Mouse (Mus musculus) embryo, embryonic 10 days (tissue): Measurements from ENCODE around the gene Slc39a9.

ENCODE experiments used
- DNase-seq: peaks from one replicate; pipeline ENCODE4 v3.0.0-alpha.2; 2015; ENCODE audit warnings: low spot score

Gene Slc39a9

DNA sequence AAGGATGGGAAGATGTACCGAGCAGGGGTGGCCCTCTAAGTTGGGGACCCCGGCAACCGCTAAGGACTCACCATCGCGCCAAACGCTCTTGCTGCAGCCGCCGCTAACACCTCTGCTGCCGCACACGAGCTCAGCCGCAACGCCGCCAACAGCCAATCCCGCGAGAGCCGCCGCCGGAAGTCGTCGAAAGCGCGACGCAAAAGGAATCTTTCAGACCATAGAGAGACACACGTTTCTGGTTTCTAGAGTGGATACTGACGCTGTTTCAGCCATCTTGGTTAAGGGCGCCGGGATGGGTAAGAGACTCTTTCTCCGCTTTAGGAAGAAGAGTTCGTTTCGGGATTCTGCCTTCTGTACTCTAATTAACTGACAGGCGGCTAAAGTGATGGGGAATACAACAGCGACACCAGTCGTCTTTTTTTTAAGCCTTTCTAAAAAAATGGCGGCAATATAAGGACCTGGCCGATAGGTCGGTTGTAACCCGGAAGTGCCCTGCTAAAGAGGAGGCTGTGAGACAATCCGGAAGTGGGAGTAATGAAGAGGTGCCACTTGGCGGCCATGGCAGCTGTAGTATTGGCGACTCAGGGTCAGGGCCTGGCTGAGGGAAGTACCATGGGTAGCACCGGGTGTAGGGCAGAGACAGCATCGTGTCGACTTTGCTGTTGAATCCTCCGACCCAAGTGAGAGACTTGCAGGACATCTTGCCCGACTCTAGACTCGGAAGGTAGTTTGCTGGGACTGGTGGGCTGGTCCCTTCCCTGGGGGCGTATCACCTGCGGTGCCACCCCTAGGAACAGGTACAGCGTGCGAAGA lies at the start of gene Slc39a9, which contains the start of gene Erh:
Gene Slc39a9 (plus strand): TSS at position 191 of the 813 bp plus-strand sequence.
Gene Erh (minus strand): TSS at position 649 of the 813 bp plus-strand sequence.
- peak; percentile 97 for DNase-seq

DNA sequence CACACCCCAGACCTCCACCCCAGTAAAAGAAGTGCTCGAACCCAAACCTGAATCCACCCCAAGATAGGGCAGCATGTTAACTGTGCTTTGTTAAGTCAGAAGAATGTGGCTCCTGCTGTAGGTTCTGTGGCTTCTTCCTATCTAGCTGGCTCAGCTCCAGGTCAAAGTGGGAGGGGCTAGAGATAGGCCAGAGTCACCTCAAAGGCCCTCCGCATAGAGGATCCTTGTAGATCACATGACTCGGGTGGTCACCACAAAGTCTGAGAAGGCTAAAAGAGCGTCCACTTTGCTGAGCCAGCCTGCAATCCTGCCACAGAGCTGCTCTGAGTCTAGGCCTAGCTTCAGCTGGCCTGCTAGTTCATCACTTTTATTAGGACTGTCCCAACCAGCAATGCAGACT lies 49.5 kb upstream of the Slc39a9 start:
- no peak for DNase-seq

DNA sequence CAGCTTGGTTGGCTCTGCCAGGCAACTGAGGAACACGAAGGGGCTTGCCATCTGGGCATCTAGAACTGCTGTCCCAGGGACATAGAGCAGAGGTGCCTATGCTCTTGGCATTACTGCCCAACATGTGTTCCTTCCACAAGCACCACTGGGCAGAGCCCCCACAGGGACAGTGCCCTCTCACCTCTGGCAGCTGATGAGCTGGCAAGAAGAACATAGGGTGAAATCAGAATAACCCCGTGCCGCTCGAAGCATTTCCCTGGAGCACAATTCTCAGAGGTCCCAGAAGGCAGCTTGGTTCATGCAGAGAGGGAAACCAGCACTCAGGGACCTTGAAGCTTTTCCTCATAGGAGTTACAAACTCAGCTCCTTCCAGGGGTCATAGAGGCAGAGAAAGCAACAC lies 48.9 kb upstream of the Slc39a9 start:
- no peak for DNase-seq

DNA sequence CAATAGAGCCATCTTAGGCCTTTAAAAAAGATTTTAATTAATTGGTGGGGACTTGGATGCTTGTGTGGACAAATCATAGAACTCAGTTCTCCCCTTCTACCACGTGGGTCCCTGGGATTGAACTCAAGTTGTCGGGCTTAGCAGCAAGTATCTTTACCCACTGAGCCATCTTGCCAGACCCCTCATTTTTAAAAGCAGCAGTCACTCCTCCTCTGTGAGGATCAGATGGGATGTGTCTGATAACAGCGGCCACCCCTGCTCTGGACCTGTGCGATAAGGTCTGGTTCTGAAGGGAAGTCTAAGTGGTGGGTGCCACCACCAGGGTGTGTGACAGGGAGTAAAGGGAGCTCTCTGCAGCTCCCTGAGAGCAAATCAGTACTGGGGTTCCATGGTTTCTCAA lies 48.1 kb upstream of the Slc39a9 start:
- no peak for DNase-seq

DNA sequence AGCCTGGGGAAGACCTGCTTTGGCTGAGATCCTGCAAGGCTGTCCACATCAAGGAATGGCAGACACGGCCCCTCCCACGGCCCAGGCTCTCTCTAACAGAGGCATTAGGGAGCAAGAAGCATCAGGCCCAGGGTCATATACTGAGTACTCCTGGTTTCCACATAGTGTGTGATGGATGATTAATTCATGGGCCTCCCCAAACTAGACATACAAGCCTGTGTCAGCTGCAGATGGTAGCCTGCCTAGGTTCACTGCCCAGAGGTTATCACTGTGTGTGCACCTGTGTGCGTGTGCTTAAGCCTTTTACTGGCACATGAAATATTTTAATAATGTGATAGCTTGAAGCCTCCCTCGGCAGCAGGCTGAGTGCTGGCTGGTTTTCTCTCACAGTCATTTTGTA lies 47.7 kb upstream of the Slc39a9 start:
- DNase-seq = no peak

DNA sequence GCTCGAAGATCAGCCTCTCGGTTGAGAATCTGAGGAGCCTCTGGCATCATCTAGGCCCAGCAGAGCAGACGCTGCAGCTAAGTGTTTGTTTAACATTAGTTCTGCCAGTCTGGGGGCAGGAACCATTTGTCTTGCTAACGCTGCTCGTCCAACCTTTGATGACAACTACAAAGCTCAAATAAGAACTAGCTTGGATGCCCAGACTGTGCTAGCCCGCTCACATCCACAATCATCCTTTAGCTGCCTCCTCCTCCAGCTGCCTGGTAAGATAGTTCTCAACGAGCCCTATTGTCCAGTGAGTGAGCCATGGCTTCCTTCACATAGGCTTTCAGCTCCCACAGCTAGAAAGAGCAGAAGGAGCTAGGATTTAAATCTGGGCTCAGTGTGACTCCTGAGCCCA lies 45.4 kb upstream of the Slc39a9 start:
- DNase-seq = peak; percentile 47

DNA sequence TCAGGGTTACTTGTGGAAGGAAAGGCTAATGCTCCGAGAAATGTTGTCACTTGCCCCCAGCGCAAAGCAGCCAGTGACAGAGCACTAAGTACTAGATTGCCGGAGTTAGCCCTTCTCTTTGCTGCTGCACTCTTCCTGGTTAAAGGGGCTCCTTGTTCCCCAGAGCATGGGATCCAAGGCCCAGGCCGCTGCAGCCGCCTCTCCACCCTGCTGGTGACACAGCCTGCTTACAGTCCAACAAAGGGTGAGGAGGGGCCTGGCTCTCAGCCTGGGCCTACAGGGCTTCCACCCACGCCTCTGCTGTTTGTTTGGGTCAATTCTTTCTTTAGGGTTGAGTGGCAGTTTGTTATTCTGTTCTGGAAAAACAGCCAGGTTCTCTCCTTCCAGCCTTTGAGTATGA lies 44.9 kb upstream of the Slc39a9 start:
- peak; percentile 20 for DNase-seq

DNA sequence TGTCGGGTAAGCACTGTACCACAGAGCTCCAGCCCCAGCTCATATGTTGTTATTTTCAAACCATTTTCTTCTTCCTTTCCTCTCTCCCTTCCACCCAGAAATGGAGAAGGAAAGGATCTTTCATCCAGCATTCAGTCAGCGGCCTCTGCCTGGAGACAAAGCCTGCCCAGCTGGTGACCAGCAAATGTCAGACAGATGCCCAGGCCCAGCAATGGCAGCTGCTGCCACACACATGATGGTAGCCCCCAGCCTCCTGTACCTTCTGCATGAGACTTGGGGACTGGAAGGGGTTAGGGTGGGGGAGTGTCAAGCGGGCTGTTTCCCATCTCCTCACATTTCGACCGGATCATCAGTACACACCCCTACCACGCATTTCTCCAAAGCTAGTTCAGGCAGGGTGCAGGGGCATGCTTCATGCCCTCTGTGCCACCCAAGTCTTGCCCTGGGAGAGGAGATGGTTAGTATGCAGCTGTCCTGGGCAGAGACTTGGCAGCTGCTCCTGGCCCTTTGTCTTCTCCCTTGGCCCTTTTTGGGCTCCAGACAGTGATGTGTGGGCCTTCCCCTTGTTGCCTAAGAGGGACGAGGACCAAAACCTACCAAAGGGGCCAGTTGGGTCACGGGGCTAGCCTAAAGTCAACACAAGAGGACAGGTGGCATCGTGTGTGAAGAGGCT lies 42.0 kb upstream of the Slc39a9 start:
- no peak for DNase-seq

DNA sequence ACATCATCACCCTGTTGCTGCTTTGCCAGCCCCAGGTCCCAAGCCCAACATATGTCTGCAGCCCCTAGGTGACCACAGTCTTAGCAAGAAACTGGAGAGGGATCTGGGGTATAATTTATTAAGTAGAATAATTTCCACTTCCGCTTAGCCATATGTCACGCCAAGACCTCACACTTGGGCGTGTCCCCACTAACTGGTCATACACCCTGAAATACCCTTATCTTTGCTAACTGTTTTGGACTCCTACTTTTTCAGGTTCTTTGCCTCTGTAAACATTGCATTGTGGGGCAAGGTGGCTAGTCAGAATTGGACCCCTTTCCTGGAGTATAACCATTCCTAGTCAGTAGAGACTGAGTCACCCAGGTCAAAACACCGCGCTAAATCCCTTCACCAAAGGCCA lies 41.3 kb upstream of the Slc39a9 start:
- no peak for DNase-seq

DNA sequence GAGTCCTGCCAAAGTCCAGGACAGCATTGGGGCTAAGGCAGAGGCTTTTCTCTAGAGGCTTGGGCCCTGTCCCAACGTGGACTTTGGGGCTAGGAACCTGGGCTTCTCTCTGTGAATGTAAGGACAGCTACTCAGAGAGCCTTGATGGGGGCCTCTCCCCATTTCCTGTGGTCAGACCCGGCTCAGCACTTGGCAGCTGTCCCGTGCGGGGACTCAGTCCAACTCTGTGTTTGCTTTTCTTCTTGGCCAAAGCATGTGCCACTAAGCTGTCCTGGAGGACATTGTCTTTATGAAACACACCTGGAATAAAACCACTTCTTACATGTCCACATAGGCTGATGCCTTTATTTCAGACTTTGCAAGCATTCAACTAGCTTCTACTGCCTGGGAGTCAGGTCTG lies 40.1 kb upstream of the Slc39a9 start:
- DNase-seq = no peak

DNA sequence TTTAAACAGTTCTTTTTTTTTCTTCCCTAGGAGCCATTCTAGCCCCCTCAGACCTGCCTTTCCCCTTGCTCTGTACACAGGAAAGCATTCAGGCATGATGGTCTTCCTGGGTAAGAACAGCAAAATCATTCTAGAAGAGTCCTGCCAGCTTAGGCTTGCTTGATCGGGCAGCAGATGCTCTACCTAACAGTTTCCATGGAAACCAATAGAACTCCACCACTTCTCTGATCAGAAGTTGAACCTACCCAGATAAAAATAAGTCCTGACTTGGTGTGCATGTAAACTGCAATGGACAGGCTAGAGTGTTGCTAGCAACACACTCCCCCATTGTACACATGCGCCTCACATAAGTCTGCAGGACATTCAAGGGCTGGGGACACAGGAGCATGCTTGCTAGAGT lies 39.5 kb upstream of the Slc39a9 start:
- no peak for DNase-seq

DNA sequence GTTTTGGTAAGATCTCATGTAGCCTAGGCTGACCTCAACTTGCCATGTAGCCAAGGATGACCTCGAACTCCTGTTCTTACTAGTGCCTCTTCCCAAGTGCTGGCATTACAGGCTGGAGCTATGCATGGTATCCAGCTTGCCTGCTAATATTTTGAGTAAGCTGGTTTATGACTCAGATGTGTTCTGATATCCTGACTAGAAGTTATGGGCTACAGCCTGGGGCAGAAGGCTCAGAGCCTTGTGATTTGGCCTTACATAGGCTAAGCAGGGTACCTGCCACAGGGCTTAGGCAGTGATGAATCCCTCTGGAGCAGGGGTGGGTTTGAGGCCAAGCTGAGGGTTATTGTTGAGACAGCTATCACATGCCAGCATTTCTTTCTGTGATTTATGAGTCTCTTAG lies 35.1 kb upstream of the Slc39a9 start:
- DNase-seq = no peak

DNA sequence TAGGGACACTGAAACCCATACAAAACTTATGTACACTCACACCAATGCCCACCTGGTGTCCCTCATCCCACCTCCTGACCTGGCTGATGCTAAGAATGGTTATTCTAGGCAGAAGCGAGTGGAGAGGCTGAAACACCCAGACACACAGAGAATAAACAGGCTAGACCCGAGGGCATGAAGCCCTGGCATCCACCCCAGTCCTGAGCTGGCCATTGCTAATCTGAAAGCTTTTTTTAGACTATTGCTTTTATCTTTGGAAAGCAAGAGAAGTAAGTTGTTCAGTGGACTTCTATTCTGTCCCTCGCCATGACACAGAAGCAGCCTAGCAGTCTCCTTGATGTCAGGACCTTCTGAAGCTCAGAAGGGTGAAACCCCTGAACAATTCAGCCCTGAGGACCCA lies 33.8 kb upstream of the Slc39a9 start:
- no peak for DNase-seq

DNA sequence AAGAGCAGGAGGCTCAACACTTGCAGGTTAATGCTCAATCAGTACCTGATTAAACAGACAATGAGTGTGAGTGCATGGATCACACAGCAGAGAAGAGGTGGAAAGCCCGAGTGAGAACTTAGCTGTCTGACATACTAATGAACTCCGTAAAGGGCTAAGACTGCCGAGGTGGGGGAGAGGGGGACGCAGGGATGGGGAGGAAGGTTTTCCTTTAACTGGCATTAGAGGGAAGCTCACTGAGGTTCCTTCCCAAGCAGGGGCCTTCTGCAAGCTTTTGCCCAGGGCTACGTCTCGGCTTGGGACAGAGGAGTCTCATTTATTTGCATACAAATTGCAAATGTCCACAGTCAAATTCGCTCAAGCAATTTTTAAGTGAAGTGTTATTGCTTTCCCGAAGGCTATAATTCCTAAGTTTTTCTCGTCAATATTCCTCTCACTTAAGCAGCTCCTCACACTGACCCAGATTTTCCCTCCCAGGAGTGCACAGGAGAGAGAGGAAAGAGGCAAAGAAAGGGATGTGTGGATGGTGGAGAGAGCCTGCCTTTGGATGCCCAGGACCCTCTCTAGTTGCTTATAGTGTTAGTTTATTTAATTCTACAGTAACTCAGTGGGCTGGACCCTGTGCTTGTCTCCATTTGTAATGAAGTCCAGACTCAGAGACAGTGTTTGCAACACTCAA lies 31.4 kb upstream of the Slc39a9 start:
- DNase-seq = no peak

DNA sequence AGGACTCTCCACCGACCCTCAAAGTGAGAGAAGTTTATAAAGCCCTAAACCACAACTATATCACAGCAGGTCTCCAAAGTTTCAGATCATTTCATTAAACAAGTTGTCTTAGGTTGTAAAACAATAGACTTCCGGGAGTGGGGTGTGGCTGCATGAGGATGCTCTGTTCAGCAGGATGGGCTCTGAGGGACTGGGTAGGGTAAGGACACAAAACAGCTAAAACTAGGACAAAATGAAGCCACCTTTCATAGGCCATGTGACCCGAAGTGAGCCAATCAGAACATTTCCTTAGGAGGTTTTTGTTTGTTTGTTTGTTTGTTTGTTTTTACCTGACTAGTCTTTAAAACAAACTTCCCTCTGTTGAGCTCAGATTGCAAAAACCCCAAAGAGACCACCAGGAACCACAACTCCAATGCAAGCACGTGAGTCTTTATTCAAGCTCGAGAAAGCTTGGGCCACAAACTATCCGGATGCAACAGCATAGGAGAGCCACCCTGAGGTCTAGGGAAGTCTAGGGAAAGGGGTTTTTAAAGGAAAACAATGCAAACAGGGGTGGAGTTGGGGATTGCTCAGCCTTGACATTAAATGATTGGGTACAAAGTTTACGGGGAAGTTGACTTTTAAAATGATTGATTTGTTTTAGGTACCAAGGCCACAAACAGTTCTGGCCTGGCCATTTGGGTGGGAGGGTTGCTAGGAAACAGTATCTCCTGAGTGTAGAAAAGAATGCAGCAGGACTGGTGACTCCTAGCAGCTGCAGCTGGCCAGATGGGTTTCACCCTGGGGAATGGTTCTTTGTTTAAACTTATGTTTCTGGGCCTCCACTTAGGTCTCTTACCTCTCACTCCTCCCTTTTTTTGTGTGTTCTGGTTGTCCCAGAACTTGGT lies 28.1 kb upstream of the Slc39a9 start:
- DNase-seq = peak; percentile 44

DNA sequence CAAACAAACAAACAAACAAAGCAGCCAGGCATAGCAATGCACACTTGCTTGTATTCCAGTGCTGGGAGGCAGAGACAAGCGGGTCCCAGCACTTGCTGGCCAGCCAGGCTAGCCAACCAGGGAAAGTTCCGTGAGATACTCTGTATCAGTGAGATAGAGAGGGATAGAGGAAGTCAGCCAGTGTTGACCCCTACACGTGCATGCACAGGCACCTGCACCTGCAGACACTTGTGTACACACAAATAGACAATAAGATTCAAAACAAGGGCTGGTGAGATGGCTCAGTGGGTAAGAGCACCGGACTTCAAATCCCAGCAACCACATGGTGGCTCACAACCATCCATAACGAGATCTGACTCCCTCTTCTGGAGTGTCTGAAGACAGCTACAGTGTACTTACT lies 23.2 kb upstream of the Slc39a9 start:
- DNase-seq = no peak

DNA sequence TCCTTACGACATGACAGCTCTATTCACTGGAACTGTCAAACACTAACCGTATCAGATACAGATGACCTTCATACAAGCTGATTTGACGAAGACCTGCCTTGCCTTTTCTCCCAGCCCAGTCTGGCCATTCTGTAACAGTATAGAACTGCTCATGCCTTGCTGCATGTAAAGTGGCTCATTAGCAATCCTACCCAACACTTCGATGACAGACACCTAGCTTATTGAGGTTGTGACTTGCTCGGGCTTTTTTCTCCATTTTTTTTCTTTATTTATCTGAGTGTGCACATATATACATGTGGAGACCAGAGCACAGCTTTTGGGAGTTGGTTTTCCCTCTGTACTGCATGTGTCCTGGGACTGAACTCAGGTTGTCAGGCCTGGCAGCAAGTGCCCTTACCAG lies 11.9 kb upstream of the Slc39a9 start:
- DNase-seq = no peak

DNA sequence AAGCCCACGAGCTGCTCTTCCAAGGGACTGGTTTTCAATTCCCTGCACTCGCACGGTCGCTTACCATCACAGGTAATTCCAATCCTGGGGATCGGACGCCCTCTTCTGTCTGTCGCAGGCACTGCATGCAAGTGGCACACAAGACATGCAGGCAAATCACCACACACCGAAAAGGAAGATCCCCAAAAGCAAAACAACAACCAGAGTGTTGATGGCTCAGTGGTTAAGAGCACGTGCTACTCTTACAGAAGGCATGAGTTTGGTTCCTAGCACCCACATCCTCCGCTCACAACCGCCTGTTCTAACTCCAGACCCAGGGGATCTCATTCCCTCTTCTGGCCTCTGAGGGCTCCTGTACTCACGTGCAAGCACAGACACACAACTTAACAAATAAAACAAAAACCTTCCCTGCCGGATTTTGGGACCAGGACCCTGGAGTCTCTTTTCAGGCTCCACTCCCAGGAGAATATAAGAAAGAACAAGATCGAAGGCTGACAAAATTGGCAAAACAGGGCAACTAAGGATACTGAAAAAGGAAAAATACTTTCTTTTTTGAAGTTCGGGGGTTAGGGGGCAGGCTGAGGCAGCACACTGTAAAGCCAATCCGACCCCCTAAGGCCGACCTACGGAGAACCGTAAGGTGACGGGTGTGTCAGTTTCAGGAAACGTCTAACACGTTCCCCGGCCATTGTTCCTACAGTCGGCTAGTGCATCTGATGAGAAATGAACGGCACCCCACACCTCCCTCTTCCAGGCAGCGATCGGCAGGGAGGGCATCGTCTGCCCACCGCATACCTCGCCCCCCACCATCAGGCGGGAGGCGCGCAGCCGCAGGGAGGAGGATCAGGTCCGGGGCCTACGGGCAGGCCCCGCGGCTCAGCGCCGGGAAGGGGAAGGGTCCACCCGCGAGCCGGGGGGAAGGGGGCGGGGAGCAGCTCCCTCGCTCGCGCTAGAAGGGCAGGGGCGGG lies 674 bp upstream of the Slc39a9 start:
- DNase-seq = peak; percentile 84

DNA sequence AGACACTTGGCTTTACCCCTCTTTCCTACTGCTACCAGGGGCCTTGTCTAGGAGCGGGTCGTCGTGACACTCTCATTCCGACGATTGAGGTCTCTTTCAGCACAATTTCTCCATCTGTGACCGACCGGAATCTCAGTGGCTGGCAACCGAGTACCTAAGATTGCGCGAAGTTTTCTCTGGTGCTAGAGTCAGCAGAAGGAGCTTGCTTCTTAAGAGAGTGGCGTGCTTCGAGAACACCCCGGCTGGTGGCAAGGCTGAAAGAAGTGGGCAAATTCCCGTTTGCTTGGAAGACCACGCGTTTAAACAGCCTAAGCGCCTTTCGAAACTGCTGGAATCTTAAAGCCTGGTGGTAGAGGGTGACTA lies 804 bp downstream of the Slc39a9 start:
- DNase-seq = peak; percentile 7

DNA sequence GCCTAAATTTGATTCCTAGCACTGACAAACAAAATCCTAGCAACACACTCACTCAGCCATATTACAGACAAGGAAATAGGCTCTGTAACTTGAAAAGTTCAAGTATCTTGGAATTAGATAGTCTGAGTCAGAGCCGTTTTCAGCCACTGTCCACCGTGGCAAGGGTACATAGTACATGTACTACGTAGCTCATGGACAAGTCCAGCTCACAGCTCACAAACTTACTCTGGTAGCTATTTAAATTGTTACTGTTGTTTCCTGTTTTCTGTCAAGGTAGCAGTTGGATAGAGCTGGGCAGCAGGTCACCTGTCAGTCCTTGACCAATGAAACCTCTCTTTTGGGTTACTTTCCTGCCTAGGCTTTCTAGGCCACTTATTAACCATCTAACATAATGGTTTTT lies 2.7 kb downstream of the Slc39a9 start:
- no peak for DNase-seq
